Mouse (Mus musculus) large intestine, adult 2 months (tissue): ENCODE results near the gene 6430531B16Rik. TPM values are rescaled to one million over a fixed set of nuclear protein-coding genes. Genes with fewer than 3 reads are reported as not detected.

Source experiments
- DNase-seq: peaks from one replicate; pipeline ENCODE4 v3.0.0-alpha.2; 2012; ENCODE audit warnings: low read depth, low spot score
- WGBS: fragments of 180-500 bp; shearing (Covaris S2); methylation state at CpG from one replicate; pipeline ENCODE4 v1.1.7; 2018; 5-methylcytosine and 5-hydroxymethylcytosine counted together
- polyA plus RNA-seq: library from polyadenylated mRNA; depleted of rRNA; stranded (reverse); fragments of >200 nt; gene quantifications from 2 replicates; pipeline ENCODE4 v1.2.3, GENCODE M21; 2012

The 6430531B16Rik gene
- polyA plus RNA-seq, 1 experiment, result not detected

- DNase-seq, result no peak
These were observed 5.6 kb downstream of the 6430531B16Rik start for GRCm38 (mm10) chr7:139972923-139973331.

GRCm38 (mm10) chr7:139971436-139971835 lies 7.1 kb downstream of the 6430531B16Rik start:
- DNase-seq, result no peak
- WGBS, result 49% methylated on average over 6 of the region's 6 CpGs

- DNase-seq, result no peak
- 69% methylated on average over 5 of the region's 5 CpGs for WGBS
These were observed 7.6 kb downstream of the 6430531B16Rik start for GRCm38 (mm10) chr7:139970979-139971378.

- WGBS, result 80% methylated on average over 10 of the region's 10 CpGs
- no peak for DNase-seq
These were observed 8.2 kb downstream of the 6430531B16Rik start for GRCm38 (mm10) chr7:139970216-139970919.

GRCm38 (mm10) chr7:139969348-139970130 lies 9.0 kb downstream of the 6430531B16Rik start:
- 44% methylated on average over 10 of the region's 10 CpGs for WGBS
- peak; percentile 33 for DNase-seq

- WGBS, result 44% methylated on average over 5 of the region's 5 CpGs
These were observed 10.1 kb downstream of the 6430531B16Rik start for GRCm38 (mm10) chr7:139968428-139968827.

GRCm38 (mm10) chr7:139967175-139967574 lies 11.4 kb downstream of the 6430531B16Rik start:
- no peak for DNase-seq
- 42% methylated on average over 4 of the region's 4 CpGs for WGBS

More at GRCm38 (mm10) chr7:139968428-139968827, 10.1 kb downstream of the 6430531B16Rik start:
- no peak for DNase-seq

- 47% methylated on average over 4 of the region's 4 CpGs for WGBS
- no peak for DNase-seq
These were observed 14.7 kb downstream of the 6430531B16Rik start for GRCm38 (mm10) chr7:139963814-139964213.

- no peak for DNase-seq
- WGBS, result 79% methylated on average over 10 of the region's 10 CpGs
These were observed 17.4 kb downstream of the 6430531B16Rik start for GRCm38 (mm10) chr7:139961141-139961540.

GRCm38 (mm10) chr7:139957958-139958357 lies 20.6 kb downstream of the 6430531B16Rik start:
- no peak for DNase-seq
- WGBS, result 25% methylated on average over 11 of the region's 11 CpGs

GRCm38 (mm10) chr7:139957437-139957836 lies 21.1 kb downstream of the 6430531B16Rik start:
- 55% methylated on average over 11 of the region's 11 CpGs for WGBS
- DNase-seq, result no peak

- 80% methylated on average over 3 of the region's 3 CpGs for WGBS
- no peak for DNase-seq
These were observed 21.9 kb downstream of the 6430531B16Rik start for GRCm38 (mm10) chr7:139956658-139957057.

GRCm38 (mm10) chr7:139955505-139955904 lies 23.1 kb downstream of the 6430531B16Rik start:
- 77% methylated on average over 4 of the region's 4 CpGs for WGBS
- DNase-seq, result no peak

GRCm38 (mm10) chr7:139951991-139952633 lies 26.4 kb downstream of the 6430531B16Rik start:
- 84% methylated on average over 6 of the region's 6 CpGs for WGBS
- DNase-seq, result no peak

GRCm38 (mm10) chr7:139951079-139951478 lies 27.5 kb downstream of the 6430531B16Rik start:
- WGBS, result 3% methylated on average over 16 of the region's 16 CpGs
- DNase-seq, result peak; percentile 24

- WGBS, result 1% methylated on average over 33 of the region's 33 CpGs
- DNase-seq, result peak; percentile 28
These were observed 28.1 kb downstream of the 6430531B16Rik start for GRCm38 (mm10) chr7:139950283-139950971.

GRCm38 (mm10) chr7:139949893-139950282 lies 28.7 kb downstream of the 6430531B16Rik start:
- 2% methylated on average over 15 of the region's 15 CpGs for WGBS

GRCm38 (mm10) chr7:139946032-139946431 lies 32.5 kb downstream of the 6430531B16Rik start:
- 64% methylated on average over 5 of the region's 5 CpGs for WGBS
- no peak for DNase-seq

More at GRCm38 (mm10) chr7:139949893-139950282, 28.7 kb downstream of the 6430531B16Rik start:
- DNase-seq, result no peak

- no peak for DNase-seq
- 52% methylated on average over 5 of the region's 5 CpGs for WGBS
These were observed 33.0 kb downstream of the 6430531B16Rik start for GRCm38 (mm10) chr7:139945516-139945915.
